Mouse (Mus musculus): ENCODE data around the gene Cd2.

Gene Cd2

DNA sequence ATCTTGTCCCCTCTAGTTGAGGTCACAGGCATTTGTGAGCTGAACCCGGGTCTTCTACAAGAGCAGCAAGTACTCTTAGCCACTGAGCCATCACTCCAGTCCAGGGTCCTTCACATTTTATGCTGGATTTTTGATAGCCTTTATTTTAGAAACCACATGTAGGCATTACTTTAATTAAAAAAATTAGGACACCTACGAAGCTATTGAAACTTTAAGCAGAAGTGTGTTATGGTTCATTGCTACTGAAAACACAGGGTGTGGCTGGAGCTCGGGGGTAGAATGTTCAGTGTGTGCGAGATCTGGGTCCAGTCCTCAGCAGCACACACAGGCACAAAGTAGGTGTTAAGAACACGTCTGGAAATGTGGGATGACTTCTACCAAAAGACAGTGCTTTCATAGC is 59.7 kb downstream of the Cd2 start:
- DNase-seq, result no peak

Data from thymus, postnatal 4 days (tissue).